Mouse (Mus musculus): Measurements from ENCODE around the gene Bcl7b. TPM values are rescaled to one million over a fixed set of nuclear protein-coding genes. Genes with fewer than 3 reads are reported as not detected.

The Bcl7b gene
- polyA plus RNA-seq, 1 experiment from 2014 or later: 44.6 TPM

- ATAC-seq (ENCODE audit: low FRiP score): no peak
- H3K36me3 ChIP-seq: peaks cover 43% of the 10 kb centered on the region
- no peak overlapping the region for H3K4me2 ChIP-seq
- no peaks in the 10 kb centered on the region for H3K27me3 ChIP-seq (replicated peaks)
- no peak overlapping the region for H3K9ac ChIP-seq (replicated peaks)
- no peaks in the 10 kb centered on the region for H3K9me3 ChIP-seq (replicated peaks)
- peaks cover 25% of the 10 kb centered on the region for H3K4me1 ChIP-seq
- WGBS: 95% methylated on average over 6 of the region's 6 CpGs
- no peak overlapping the region for H3K4me3 ChIP-seq (replicated peaks)
- H3K27ac ChIP-seq (replicated peaks): no peak overlapping the region
Observed at GRCm38 (mm10) chr5:135171688-135172220, 3.7 kb downstream of the Bcl7b start.

DNA sequence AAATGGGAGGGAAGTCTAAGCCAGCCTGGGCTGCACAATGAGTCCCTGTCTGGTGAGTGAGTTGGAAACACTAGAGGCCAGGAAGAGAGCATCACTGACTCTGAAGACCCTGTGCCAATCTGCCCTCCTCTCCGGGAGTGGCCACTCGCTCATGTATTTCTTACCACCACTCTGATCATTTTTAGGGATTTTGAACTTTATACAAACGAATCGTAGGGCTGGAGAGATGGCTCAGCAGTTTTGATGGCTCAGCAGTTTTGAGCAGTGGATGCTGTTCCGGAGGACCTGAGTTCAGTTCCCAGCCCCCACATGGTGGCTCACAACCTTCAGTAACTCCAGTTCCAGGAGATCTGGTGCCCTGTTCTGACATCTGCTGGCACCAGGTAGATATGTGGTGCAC, 4.9 kb downstream of the Bcl7b start:
- H3K36me3 ChIP-seq: peaks cover 54% of the 10 kb centered on the region
- no peaks in the 10 kb centered on the region for H3K27me3 ChIP-seq (replicated peaks)
- H3K4me3 ChIP-seq (replicated peaks): no peak overlapping the region
- no peak overlapping the region for H3K27ac ChIP-seq (replicated peaks)
- ATAC-seq (ENCODE audit: low FRiP score): no peak
- H3K4me2 ChIP-seq: no peak overlapping the region
- no peak overlapping the region for H3K9ac ChIP-seq (replicated peaks)
- no peaks in the 10 kb centered on the region for H3K9me3 ChIP-seq (replicated peaks)
- 93% methylated on average over 5 of the region's 5 CpGs for WGBS
- H3K4me1 ChIP-seq: peaks cover 20% of the 10 kb centered on the region

DNA sequence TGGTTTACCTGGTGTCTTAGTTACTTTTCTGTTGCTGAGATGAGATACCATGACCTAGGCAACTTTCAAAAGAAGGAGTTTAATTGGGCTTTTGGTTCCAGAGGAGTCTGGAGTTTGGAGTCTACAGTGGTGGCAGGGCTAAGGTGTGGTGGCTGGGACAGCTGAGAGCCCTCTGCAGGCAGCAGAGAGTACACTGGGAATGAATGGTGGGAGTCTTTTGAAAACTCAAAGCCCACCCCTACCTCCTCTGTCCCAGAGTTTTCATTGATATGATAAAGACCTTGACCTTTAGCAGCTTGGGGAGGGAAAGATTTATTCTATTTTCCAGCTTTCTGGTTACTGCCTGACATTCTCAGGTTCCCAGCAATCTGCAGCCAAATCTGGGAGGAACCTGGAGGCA, 7.0 kb downstream of the Bcl7b start:
- ATAC-seq (ENCODE audit: low FRiP score): no peak
- Histone ChIP-seq H3K27me3 (replicated peaks) (no peaks in the 10 kb centered on the region), H3K4me2 (no peak overlapping the region), H3K27ac (replicated peaks) (no peak overlapping the region), H3K9ac (replicated peaks) (no peak overlapping the region), H3K9me3 (replicated peaks) (no peaks in the 10 kb centered on the region), H3K36me3 (peaks cover 73% of the 10 kb centered on the region), H3K4me1 (peaks cover 8% of the 10 kb centered on the region), H3K4me3 (replicated peaks) (no peak overlapping the region)

DNA sequence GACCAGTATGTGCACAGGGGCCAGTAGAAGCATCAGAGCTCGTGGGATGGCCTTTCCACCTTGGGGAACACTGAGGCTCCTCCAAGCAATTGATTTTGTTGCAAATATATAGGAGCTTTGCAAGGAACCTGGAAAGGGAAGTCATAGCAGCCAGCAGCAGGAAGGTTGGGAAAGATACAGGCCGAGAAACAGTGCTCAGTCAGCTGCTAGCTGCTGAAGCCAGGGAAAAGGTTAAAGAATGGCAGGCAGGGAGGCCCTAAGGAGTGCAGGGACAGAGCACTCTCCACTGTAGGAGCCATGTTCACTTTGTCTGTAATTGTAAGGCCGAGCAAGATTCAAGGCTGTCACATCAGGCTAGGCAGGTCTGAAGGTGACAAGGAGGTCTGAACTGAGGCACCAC, 10.4 kb downstream of the Bcl7b start:
- Histone ChIP-seq H3K27ac (replicated peaks) (no peak overlapping the region), H3K4me3 (replicated peaks) (no peak overlapping the region), H3K9ac (replicated peaks) (no peak overlapping the region), H3K36me3 (peaks cover 82% of the 10 kb centered on the region), H3K9me3 (replicated peaks) (no peaks in the 10 kb centered on the region), H3K4me1 (no peaks in the 10 kb centered on the region), H3K27me3 (replicated peaks) (no peaks in the 10 kb centered on the region), H3K4me2 (no peak overlapping the region)
- 92% methylated on average over 3 of the region's 3 CpGs for WGBS
- ATAC-seq (ENCODE audit: low FRiP score): no peak

DNA sequence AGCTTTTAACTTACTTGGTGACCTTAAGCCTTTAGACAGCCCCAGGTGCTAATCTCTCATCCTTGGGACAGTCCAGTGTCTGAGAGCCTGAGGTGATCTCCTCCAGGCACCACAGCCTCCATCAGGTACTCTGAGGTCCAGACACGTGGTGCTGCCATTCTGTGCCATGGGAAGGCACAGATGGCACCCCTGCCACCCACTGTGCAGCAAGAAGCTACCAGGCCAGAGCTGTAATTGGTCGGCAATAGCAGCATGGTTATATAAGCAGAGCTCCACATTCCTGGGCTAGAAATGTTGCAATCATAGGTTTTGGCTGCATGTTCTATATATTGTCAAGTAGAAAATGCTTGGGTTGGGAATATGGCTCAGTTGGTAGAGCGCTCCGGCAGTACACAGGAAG, 10.9 kb downstream of the Bcl7b start:
- peaks cover 79% of the 10 kb centered on the region for H3K36me3 ChIP-seq
- no peaks in the 10 kb centered on the region for H3K9me3 ChIP-seq (replicated peaks)
- no peaks in the 10 kb centered on the region for H3K4me1 ChIP-seq
- H3K9ac ChIP-seq (replicated peaks): no peak overlapping the region
- H3K27ac ChIP-seq (replicated peaks): no peak overlapping the region
- H3K27me3 ChIP-seq (replicated peaks): no peaks in the 10 kb centered on the region
- no peak for ATAC-seq (ENCODE audit: low FRiP score)
- no peak overlapping the region for H3K4me3 ChIP-seq (replicated peaks)
- H3K4me2 ChIP-seq: no peak overlapping the region
- 79% methylated on average over 4 of the region's 4 CpGs for WGBS

GRCm38 (mm10) chr5:135179616-135180015, 11.5 kb downstream of the Bcl7b start:
- H3K36me3 ChIP-seq: peaks cover 74% of the 10 kb centered on the region

DNA sequence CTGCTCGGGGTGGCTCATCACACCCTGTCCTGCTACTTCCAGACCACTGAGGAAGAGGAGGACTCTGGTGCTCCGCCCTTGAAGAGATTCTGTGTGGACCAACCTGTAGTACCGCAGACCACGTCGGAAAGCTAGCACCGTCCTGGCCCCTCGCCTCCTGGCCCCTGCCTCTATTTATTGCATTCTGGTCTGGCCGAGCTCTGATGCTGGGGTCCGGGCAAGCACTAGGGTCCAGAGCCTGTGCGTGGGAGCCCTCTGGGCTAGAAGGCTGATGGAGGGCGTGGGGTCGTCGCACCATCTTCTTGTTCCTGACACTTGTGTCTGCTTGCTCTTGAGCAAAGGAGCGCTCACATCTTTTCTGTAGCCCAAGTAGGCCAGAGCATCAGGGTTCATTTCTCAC, 12.7 kb downstream of the Bcl7b start:
- WGBS: 95% methylated on average over 14 of the region's 14 CpGs

More at GRCm38 (mm10) chr5:135179616-135180015, 11.5 kb downstream of the Bcl7b start:
- no peaks in the 10 kb centered on the region for H3K9me3 ChIP-seq (replicated peaks)
- H3K4me3 ChIP-seq (replicated peaks): no peak overlapping the region
- WGBS: 96% methylated on average over 7 of the region's 7 CpGs
- no peak overlapping the region for H3K27ac ChIP-seq (replicated peaks)
- ATAC-seq (ENCODE audit: low FRiP score): no peak
- no peak overlapping the region for H3K9ac ChIP-seq (replicated peaks)
- H3K4me1 ChIP-seq: no peaks in the 10 kb centered on the region
- H3K4me2 ChIP-seq: no peak overlapping the region
- H3K27me3 ChIP-seq (replicated peaks): no peaks in the 10 kb centered on the region

DNA sequence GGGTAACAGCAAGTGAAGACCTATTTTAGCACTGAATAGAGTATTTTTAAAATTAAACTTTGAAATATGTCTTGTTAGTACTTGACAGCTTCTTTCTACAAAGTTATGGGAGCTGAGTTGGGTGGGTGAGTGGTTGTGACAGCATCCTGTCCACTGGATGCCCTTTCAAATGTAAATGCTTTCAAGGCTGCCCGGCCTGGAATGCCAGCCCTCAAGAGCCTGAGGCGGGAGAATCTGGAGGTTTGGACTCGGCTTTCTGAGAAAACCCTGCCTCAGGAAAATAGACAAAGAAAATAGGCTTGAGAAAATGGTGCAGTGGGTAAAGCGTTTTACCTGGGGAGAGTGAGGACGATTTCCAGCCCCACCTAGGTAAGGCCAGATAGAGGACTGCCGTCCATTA, 13.7 kb downstream of the Bcl7b start:
- no peak overlapping the region for H3K4me2 ChIP-seq
- H3K27me3 ChIP-seq (replicated peaks): no peaks in the 10 kb centered on the region
- 70% methylated on average over 6 of the region's 6 CpGs for WGBS
- no peak overlapping the region for H3K4me3 ChIP-seq (replicated peaks)
- no peak overlapping the region for H3K27ac ChIP-seq (replicated peaks)
- 0 out of 2 replicates have a peak, but pooled peaks cover 5% of the 10 kb centered on the region for H3K4me1 ChIP-seq
- no peak for ATAC-seq (ENCODE audit: low FRiP score)
- no peaks in the 10 kb centered on the region for H3K9me3 ChIP-seq (replicated peaks)
- peaks cover 58% of the 10 kb centered on the region for H3K36me3 ChIP-seq
- H3K9ac ChIP-seq (replicated peaks): no peak overlapping the region

More for the DNA sequence above, 12.7 kb downstream of the Bcl7b start:
- no peak overlapping the region for H3K4me3 ChIP-seq (replicated peaks)
- H3K27ac ChIP-seq (replicated peaks): no peak overlapping the region
- peaks cover 64% of the 10 kb centered on the region for H3K36me3 ChIP-seq
- no peaks in the 10 kb centered on the region for H3K27me3 ChIP-seq (replicated peaks)
- 0 out of 2 replicates have a peak, but pooled peaks cover 2% of the 10 kb centered on the region for H3K4me1 ChIP-seq
- no peak overlapping the region for H3K4me2 ChIP-seq
- H3K9me3 ChIP-seq (replicated peaks): no peaks in the 10 kb centered on the region
- H3K9ac ChIP-seq (replicated peaks): no peak overlapping the region
- ATAC-seq (ENCODE audit: low FRiP score): no peak

DNA sequence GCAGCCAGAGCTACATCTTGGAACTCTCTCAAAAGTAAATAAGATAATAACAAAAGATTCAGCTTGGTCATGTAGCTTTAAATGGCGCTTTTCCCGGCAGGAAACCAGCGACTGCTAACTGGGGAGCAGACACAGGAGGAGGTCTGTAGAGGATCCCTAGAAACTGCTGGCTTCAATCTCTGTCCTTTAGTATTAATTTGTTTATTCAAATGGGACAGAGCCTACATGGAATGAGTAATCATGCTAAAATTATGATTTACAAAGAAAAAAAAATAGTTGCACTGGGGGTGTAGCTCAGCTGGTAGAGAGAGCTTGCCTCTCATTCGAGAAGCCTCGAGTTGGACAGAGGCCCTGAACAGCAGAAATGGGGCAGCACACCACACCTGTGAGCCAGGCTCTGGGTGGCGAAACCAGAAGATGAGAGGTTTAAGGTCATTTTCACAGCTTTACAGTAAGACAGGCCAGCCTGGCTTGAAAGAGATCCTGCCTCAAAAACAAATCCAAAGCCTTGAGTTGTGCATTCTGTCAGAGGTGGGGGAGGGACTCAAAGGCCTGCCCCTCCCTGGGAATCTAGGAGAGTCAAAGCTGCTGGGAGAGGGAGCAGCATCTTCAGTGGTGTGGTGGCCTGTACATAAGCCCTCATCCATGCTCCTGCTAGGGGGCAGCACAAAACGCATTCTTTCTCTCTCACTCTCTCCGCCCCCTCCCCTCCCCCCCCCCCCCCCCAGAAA, 15.2 kb downstream of the Bcl7b start:
- Histone ChIP-seq H3K27ac (replicated peaks) (no peak overlapping the region), H3K27me3 (replicated peaks) (no peaks in the 10 kb centered on the region), H3K9me3 (replicated peaks) (no peaks in the 10 kb centered on the region), H3K4me3 (replicated peaks) (no peak overlapping the region), H3K9ac (replicated peaks) (no peak overlapping the region), H3K36me3 (peaks cover 45% of the 10 kb centered on the region), H3K4me2 (no peak overlapping the region), H3K4me1 (peaks cover 8% of the 10 kb centered on the region)
- 63% methylated on average over 8 of the region's 8 CpGs for WGBS
- no peak for ATAC-seq (ENCODE audit: low FRiP score)

DNA sequence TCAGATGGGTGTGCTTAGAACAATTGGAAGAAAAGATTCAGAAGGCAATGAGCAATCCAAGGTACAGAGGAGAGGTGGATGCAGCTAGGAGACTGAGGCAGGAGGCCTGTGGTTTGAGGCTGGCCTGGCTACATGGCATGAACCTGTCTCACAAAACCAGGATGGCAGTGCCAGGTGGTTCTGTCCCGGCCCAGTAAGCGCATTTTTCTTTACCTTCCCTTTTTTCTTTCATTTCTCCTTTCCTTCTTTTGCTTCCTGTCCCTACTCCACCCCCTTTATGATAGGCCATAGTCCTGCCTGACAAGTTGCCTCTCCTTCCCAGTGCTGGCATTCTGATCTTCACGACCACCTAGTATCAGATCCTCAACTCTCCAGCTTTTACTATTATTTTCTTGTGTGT, 16.9 kb downstream of the Bcl7b start:
- Histone ChIP-seq H3K4me2 (no peak overlapping the region), H3K27me3 (replicated peaks) (no peaks in the 10 kb centered on the region), H3K4me3 (replicated peaks) (no peak overlapping the region), H3K4me1 (peaks cover 25% of the 10 kb centered on the region), H3K36me3 (peaks cover 32% of the 10 kb centered on the region), H3K9ac (replicated peaks) (no peak overlapping the region), H3K27ac (replicated peaks) (no peak overlapping the region), H3K9me3 (replicated peaks) (no peaks in the 10 kb centered on the region)
- ATAC-seq (ENCODE audit: low FRiP score): no peak
- WGBS: 100% methylated on average over 3 of the region's 3 CpGs

- no peak overlapping the region for H3K9ac ChIP-seq (replicated peaks)
- H3K4me2 ChIP-seq: no peak overlapping the region
- H3K36me3 ChIP-seq: peaks cover 26% of the 10 kb centered on the region
- no peaks in the 10 kb centered on the region for H3K27me3 ChIP-seq (replicated peaks)
- peaks cover 30% of the 10 kb centered on the region for H3K4me1 ChIP-seq
- no peak overlapping the region for H3K4me3 ChIP-seq (replicated peaks)
- no peaks in the 10 kb centered on the region for H3K9me3 ChIP-seq (replicated peaks)
- no peak for ATAC-seq (ENCODE audit: low FRiP score)
- H3K27ac ChIP-seq (replicated peaks): no peak overlapping the region
- 38% methylated on average over 3 of the region's 3 CpGs for WGBS
Observed at GRCm38 (mm10) chr5:135185596-135185995, 17.5 kb downstream of the Bcl7b start.

- Histone ChIP-seq H3K9ac (replicated peaks) (peak overlapping the region; percentile 53), H3K4me3 (replicated peaks) (peak overlapping the region; percentile 100), H3K4me1 (peaks cover 31% of the 10 kb centered on the region), H3K36me3 (peaks cover 20% of the 10 kb centered on the region), H3K27me3 (replicated peaks) (no peaks in the 10 kb centered on the region), H3K27ac (replicated peaks) (peak overlapping the region; percentile 96), H3K4me2 (peak overlapping the region; percentile 83), H3K9me3 (replicated peaks) (no peaks in the 10 kb centered on the region)
- 0 out of 2 replicates have a peak, but pooled peaks have one; percentile 18 for ATAC-seq (ENCODE audit: low FRiP score)
- WGBS: 20% methylated on average over 10 of the region's 10 CpGs
Observed at GRCm38 (mm10) chr5:135186231-135186620, 18.1 kb downstream of the Bcl7b start.
